Mouse (Mus musculus): ENCODE data around the gene Nedd9.

GRCm38 (mm10) chr13:41418198-41418869, 68.8 kb downstream of the Nedd9 start:
- TF ChIP-seq CTCF (IDR thresholded peaks at IDR 0.05; ENCODE audit: insufficient read depth, low read length), result no peak
- TF ChIP-seq POLR2A (IDR thresholded peaks at IDR 0.05; ENCODE audit: borderline replicate concordance, extremely low read depth, low read depth, low read length), result no peak

Measured in lung, adult 2 months (tissue).